Mouse (Mus musculus) megakaryocyte progenitor cell, adult 5-6 weeks (primary cell): Measurements from ENCODE around the gene Uvrag. TPM values are rescaled to one million over a fixed set of nuclear protein-coding genes. Genes with fewer than 3 reads are reported as not detected.

Experiments
- ATAC-seq: replicated peaks from 2 replicates; pipeline ENCODE4 v1.8.0; 2016; ENCODE audit warnings: mild to moderate bottlenecking, moderate TSS enrichment, inconsistent platforms; ENCODE audit not compliant: poor library complexity
- total RNA-seq, 2 experiments: library from RNA; stranded (forward) in 1 of 2; stranded (reverse) in 1 of 2; fragments of 157-497, 149-512 nt in 1 of 2; fragments of 200-1000 nt in 1 of 2; gene quantifications; 2 replicates each; pipeline versions ENCODE4 v1.2.3 to v1.2.4; 2015 to 2017

Uvrag gene
- total RNA-seq, 2 experiments from 2014 or later = 24.6 to 33.9 TPM

- no peak for ATAC-seq
Observed at GRCm38 (mm10) chr7:98943687-98944086, 197.3 kb downstream of the Uvrag start.

GRCm38 (mm10) chr7:98942746-98943145 is 198.2 kb downstream of the Uvrag start:
- ATAC-seq = no peak

- no peak for ATAC-seq
Observed at GRCm38 (mm10) chr7:98939194-98939593, 201.7 kb downstream of the Uvrag start.

GRCm38 (mm10) chr7:98938621-98939020 is 202.3 kb downstream of the Uvrag start:
- ATAC-seq = no peak

- no peak for ATAC-seq
Observed at GRCm38 (mm10) chr7:98937079-98937813, 203.7 kb downstream of the Uvrag start.

GRCm38 (mm10) chr7:98935757-98936156 is 205.2 kb downstream of the Uvrag start:
- ATAC-seq = peak; percentile 52

GRCm38 (mm10) chr7:98935193-98935592 is 205.7 kb downstream of the Uvrag start:
- no peak for ATAC-seq

- ATAC-seq = no peak
Observed at GRCm38 (mm10) chr7:98928336-98929025, 212.5 kb downstream of the Uvrag start.

GRCm38 (mm10) chr7:98926906-98927528 is 213.9 kb downstream of the Uvrag start:
- ATAC-seq = no peak

- no peak for ATAC-seq
Observed at GRCm38 (mm10) chr7:98924380-98924869, 216.5 kb downstream of the Uvrag start.

GRCm38 (mm10) chr7:98922984-98923383 is 218.0 kb downstream of the Uvrag start:
- ATAC-seq = peak; percentile 86

GRCm38 (mm10) chr7:98917407-98917806 is 223.5 kb downstream of the Uvrag start:
- no peak for ATAC-seq

GRCm38 (mm10) chr7:98916581-98916980 is 224.4 kb downstream of the Uvrag start:
- ATAC-seq = no peak

- no peak for ATAC-seq
Observed at GRCm38 (mm10) chr7:98912953-98913360, 228.0 kb downstream of the Uvrag start.

GRCm38 (mm10) chr7:98911276-98911675 is 229.7 kb downstream of the Uvrag start:
- no peak for ATAC-seq

- ATAC-seq = no peak
Observed at GRCm38 (mm10) chr7:98910712-98911111, 230.2 kb downstream of the Uvrag start.

- no peak for ATAC-seq
Observed at GRCm38 (mm10) chr7:98910164-98910563, 230.8 kb downstream of the Uvrag start.

- ATAC-seq = no peak
Observed at GRCm38 (mm10) chr7:98907476-98907875, 233.5 kb downstream of the Uvrag start.

GRCm38 (mm10) chr7:98904659-98905362 is 236.1 kb downstream of the Uvrag start:
- ATAC-seq = no peak

GRCm38 (mm10) chr7:98903884-98904283 is 237.1 kb downstream of the Uvrag start:
- no peak for ATAC-seq

- ATAC-seq = no peak
Observed at GRCm38 (mm10) chr7:98901120-98901519, 239.8 kb downstream of the Uvrag start.
